Mouse (Mus musculus) neural tube, embryonic 11.5 days (tissue): ENCODE measurements around the gene S100pbp. TPM values are rescaled to one million over a fixed set of nuclear protein-coding genes. Genes with fewer than 3 reads are reported as not detected.

Source experiments
- ATAC-seq: fragments of 200-750 bp; cut with Nextera tagmentation; 2 replicates; pipeline ENCODE4 v1.8.0; 2017; ENCODE audit warnings: moderate number of reproducible peaks, mild to moderate bottlenecking, moderate TSS enrichment, moderate library complexity; ENCODE audit not compliant: insufficient read depth, low FRiP score, low TSS enrichment
- DNase-seq: peaks from one replicate; pipeline ENCODE4 v3.0.0-alpha.2; 2015; ENCODE audit warnings: low spot score
- H3K27ac ChIP-seq: fragments of 300-500 bp; sonication (generic); 2 replicates; pipeline ENCODE4 v1.5.1; 2014; ENCODE audit warnings: low read depth, mild to moderate bottlenecking, low read length
- H3K27me3 ChIP-seq: fragments of 300-500 bp; sonication (generic); 2 replicates; pipeline ENCODE4 v1.6.1; 2014; ENCODE audit warnings: mild to moderate bottlenecking, low read length, mixed read lengths; ENCODE audit not compliant: control insufficient read depth, insufficient read depth
- H3K36me3 ChIP-seq: fragments of 300-500 bp; sonication (generic); 2 replicates; pipeline ENCODE4 v1.6.1; 2014; ENCODE audit warnings: mild to moderate bottlenecking, low read length, moderate library complexity, mixed read lengths; ENCODE audit not compliant: control insufficient read depth, insufficient read depth
- H3K4me1 ChIP-seq: fragments of 300-500 bp; sonication (generic); 2 replicates; pipeline ENCODE4 v1.6.1; 2014; ENCODE audit warnings: low read length, mixed read lengths; ENCODE audit not compliant: control insufficient read depth, insufficient read depth
- H3K4me2 ChIP-seq: fragments of 300-500 bp; sonication (generic); 2 replicates; pipeline ENCODE4 v1.6.1; 2014; ENCODE audit warnings: low read depth, mild to moderate bottlenecking, moderate library complexity
- H3K4me3 ChIP-seq: fragments of 300-500 bp; sonication (generic); 2 replicates; pipeline ENCODE4 v1.5.1; 2014; ENCODE audit warnings: low read depth, low read length
- H3K9ac ChIP-seq: fragments of 300-500 bp; sonication (generic); 2 replicates; pipeline ENCODE4 v1.6.1; 2014; ENCODE audit warnings: mild to moderate bottlenecking, low read length
- H3K9me3 ChIP-seq: fragments of 300-500 bp; sonication (generic); 2 replicates; pipeline ENCODE4 v1.6.1; 2016; ENCODE audit warnings: low read length; ENCODE audit not compliant: control insufficient read depth
- WGBS: fragments of 180-500 bp; shearing (Covaris S2); extraction: QIAGEN DNeasy Blood & Tissue Kit; methylation state at CpG from one replicate; pipeline ENCODE4 v1.1.7; 2014; 5-methylcytosine and 5-hydroxymethylcytosine counted together
- polyA plus RNA-seq: library from polyadenylated mRNA; unstranded; fragments of >200 nt; fragmentation: Nextera tagmentation; extraction: Ambion mirVana; gene quantifications from 2 replicates; pipeline ENCODE4 v1.2.1, GENCODE M21; 2014

S100pbp gene
- polyA plus RNA-seq, 1 experiment from 2014 or later: 21.5 TPM

DNA sequence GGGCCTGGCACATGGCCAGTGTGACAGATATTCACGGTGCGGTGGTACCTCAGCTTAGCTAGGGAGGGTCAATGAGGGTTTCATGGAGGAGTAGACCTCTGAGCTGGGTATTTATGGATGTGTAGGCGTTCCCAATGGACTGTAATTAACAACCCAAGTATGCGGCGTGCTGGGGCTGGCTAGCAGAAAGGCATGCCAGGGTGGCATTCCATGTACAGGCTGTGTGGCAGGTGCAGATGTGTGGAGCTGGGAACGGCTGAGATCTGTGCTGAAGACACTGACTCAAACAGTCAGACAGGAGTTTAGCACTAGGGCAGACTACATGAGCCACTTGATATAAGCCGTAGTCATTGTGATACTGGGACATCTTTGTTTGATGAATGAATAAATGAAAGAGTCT, 80.9 kb downstream of the S100pbp start:
- WGBS: 85% methylated on average over 7 of the region's 7 CpGs
- Histone ChIP-seq H3K36me3 (no peaks in the 10 kb centered on the region), H3K27ac (no peak overlapping the region), H3K9me3 (no peaks in the 10 kb centered on the region), H3K4me1 (peaks cover 3% of the 10 kb centered on the region; the same call in 1 of the 2 replicates), H3K27me3 (peaks cover 21% of the 10 kb centered on the region), H3K4me2 (no peak overlapping the region), H3K4me3 (no peak overlapping the region), H3K9ac (no peak overlapping the region)
- ATAC-seq (no peak), DNase-seq (no peak)

- Histone ChIP-seq H3K36me3 (no peaks in the 10 kb centered on the region), H3K4me3 (no peak overlapping the region), H3K9me3 (no peaks in the 10 kb centered on the region), H3K27me3 (peaks cover 21% of the 10 kb centered on the region), H3K4me2 (no peak overlapping the region), H3K9ac (no peak overlapping the region), H3K27ac (no peak overlapping the region), H3K4me1 (no peaks in the 10 kb centered on the region)
- no peak for DNase-seq
- ATAC-seq: no peak
- WGBS: 74% methylated on average over 10 of the region's 10 CpGs
Measured at GRCm38 (mm10) chr4:129107348-129107899, 82.1 kb downstream of the S100pbp start.

- ATAC-seq: no peak
- WGBS: 17% methylated on average over 9 of the region's 9 CpGs
- no peak overlapping the region for H3K4me3 ChIP-seq
- H3K27me3 ChIP-seq: peaks cover 21% of the 10 kb centered on the region
- H3K36me3 ChIP-seq: no peaks in the 10 kb centered on the region
- no peak overlapping the region for H3K27ac ChIP-seq
- no peak overlapping the region for H3K9ac ChIP-seq
- no peak overlapping the region for H3K4me2 ChIP-seq
- DNase-seq: no peak
- no peaks in the 10 kb centered on the region for H3K4me1 ChIP-seq
- no peaks in the 10 kb centered on the region for H3K9me3 ChIP-seq
Measured at GRCm38 (mm10) chr4:129106073-129106472, 83.5 kb downstream of the S100pbp start.

DNA sequence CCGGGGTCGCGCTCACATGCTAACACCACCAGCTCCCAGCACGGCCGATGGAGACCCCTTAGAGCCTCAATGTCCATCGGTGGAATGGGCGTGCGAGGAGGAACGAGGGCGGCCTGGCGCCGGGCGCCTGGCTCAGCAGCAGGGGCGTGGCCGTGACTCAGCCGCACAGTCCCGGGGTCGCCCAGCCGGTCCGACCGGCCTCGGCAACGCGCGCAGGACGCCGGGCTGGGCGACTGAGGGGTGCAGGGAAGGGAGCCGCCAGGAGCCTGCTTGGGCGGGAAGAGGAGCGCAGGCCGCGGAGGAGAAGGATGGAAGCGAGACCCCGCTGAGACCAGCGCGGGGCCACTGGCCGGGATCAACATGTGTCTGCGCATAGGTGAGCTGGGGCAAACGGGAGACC, 84.2 kb downstream of the S100pbp start, which contains the start of gene Tmem54:
Gene Tmem54, plus strand, starts transcription at position 193 of the 400 bp plus-strand sequence.
- Histone ChIP-seq H3K9ac (no peak within 1 kb of the TSS), H3K27me3 (peaks cover 21% of the 10 kb centered on the region), H3K9me3 (no peaks in the 10 kb centered on the region), H3K4me3 (peak within 1 kb of the TSS; percentile 17; the same call in 1 of the 2 replicates), H3K4me2 (peak within 1 kb of the TSS; percentile 36), H3K27ac (no peak within 1 kb of the TSS), H3K4me1 (no peaks in the 10 kb centered on the region), H3K36me3 (no peaks in the 10 kb centered on the region)
- 1% methylated on average over 32 of the region's 40 CpGs for WGBS
- no peak for DNase-seq
- no peak for ATAC-seq

- no peaks in the 10 kb centered on the region for H3K9me3 ChIP-seq
- no peak overlapping the region for H3K27ac ChIP-seq
- no peaks in the 10 kb centered on the region for H3K4me1 ChIP-seq
- WGBS: 84% methylated on average over 14 of the region's 14 CpGs
- peaks cover 21% of the 10 kb centered on the region for H3K27me3 ChIP-seq
- H3K4me3 ChIP-seq: no peak overlapping the region
- no peaks in the 10 kb centered on the region for H3K36me3 ChIP-seq
- no peak overlapping the region for H3K9ac ChIP-seq
- DNase-seq (no peak), ATAC-seq (no peak)
- H3K4me2 ChIP-seq: no peak overlapping the region
Measured at GRCm38 (mm10) chr4:129102133-129102829, 87.2 kb downstream of the S100pbp start.

Other genes starting within 250 kb of the S100pbp start
- 12.9 and 14.6 TPM in 2 replicates for gene Azin2, start 227.3 kb downstream of the S100pbp start, polyA plus RNA-seq
- gene Ak2, start 197.8 kb downstream of the S100pbp start, polyA plus RNA-seq: 133 and 134 TPM in 2 replicates
- 11.8 and 13.6 TPM in 2 replicates for gene Rnf19b, start 131.5 kb downstream of the S100pbp start, polyA plus RNA-seq
- gene Tmem54, start 84.2 kb downstream of the S100pbp start, polyA plus RNA-seq: 1.5 TPM in 2 replicates
- 7.2 and 8.9 TPM in 2 replicates for gene Hpca, start 67.7 kb downstream of the S100pbp start, polyA plus RNA-seq
- gene Fndc5, start 52.7 kb downstream of the S100pbp start, polyA plus RNA-seq: 23.5 and 26.2 TPM in 2 replicates
- 103 and 115 TPM in 2 replicates for gene Yars, start within 50 bp of the S100pbp start, polyA plus RNA-seq
- gene C77080, start 71.7 kb upstream of the S100pbp start, polyA plus RNA-seq: 3.9 and 4.3 TPM in 2 replicates
- 1.3 and 1.6 TPM in 2 replicates for gene Sync, start 97.9 kb upstream of the S100pbp start, polyA plus RNA-seq
- 483 and 511 TPM in 2 replicates for gene Rbbp4, start 145.6 kb upstream of the S100pbp start, polyA plus RNA-seq
- 36.7 and 42.4 TPM in 2 replicates for gene Zbtb8os, start 146.0 kb upstream of the S100pbp start, polyA plus RNA-seq
- 6.7 and 7.4 TPM in 2 replicates for gene Zbtb8a, start 188.4 kb upstream of the S100pbp start, polyA plus RNA-seq